Mouse (Mus musculus) forebrain, embryonic 12.5 days (tissue): ENCODE data around the gene Capn15. TPM values are rescaled to one million over a fixed set of nuclear protein-coding genes. Genes with fewer than 3 reads are reported as not detected.

ENCODE experiments used
- ATAC-seq: fragments of 200-750 bp; cut with Nextera tagmentation; 2 replicates; pipeline ENCODE4 v1.8.0; 2017; ENCODE audit warnings: moderate TSS enrichment; ENCODE audit not compliant: low FRiP score
- H3K27ac ChIP-seq: fragments of 300-500 bp; sonication (generic); 2 replicates; pipeline ENCODE4 v1.5.1; 2016; ENCODE audit warnings: mild to moderate bottlenecking
- H3K27me3 ChIP-seq: fragments of 300-500 bp; sonication (generic); 2 replicates; pipeline ENCODE4 v1.6.1; 2016; ENCODE audit warnings: mild to moderate bottlenecking
- H3K36me3 ChIP-seq: fragments of 300-500 bp; sonication (generic); replicated peaks from 2 replicates; pipeline ENCODE4 v1.6.1; 2016; ENCODE audit warnings: mild to moderate bottlenecking
- H3K4me1 ChIP-seq: fragments of 300-500 bp; sonication (generic); 2 replicates; pipeline ENCODE4 v1.6.1; 2016
- H3K4me2 ChIP-seq: fragments of 300-500 bp; sonication (generic); 2 replicates; pipeline ENCODE4 v1.6.1; 2016; ENCODE audit warnings: mild to moderate bottlenecking, moderate library complexity
- H3K4me3 ChIP-seq: fragments of 300-500 bp; sonication (generic); replicated peaks from 2 replicates; pipeline ENCODE4 v1.5.1; 2016; ENCODE audit warnings: mild to moderate bottlenecking
- H3K9ac ChIP-seq: fragments of 300-500 bp; sonication (generic); 2 replicates; pipeline ENCODE4 v1.6.1; 2016; ENCODE audit warnings: mild to moderate bottlenecking
- H3K9me3 ChIP-seq: fragments of 300-500 bp; sonication (generic); 2 replicates; pipeline ENCODE4 v1.6.1; 2016
- WGBS: fragments of 180-500 bp; shearing (Covaris S2); methylation state at CpG from one replicate; pipeline ENCODE4 v1.1.7; 2016; 5-methylcytosine and 5-hydroxymethylcytosine counted together
- polyA plus RNA-seq: library from polyadenylated mRNA; unstranded; fragments of >200 nt; fragmentation: Nextera tagmentation; extraction: Ambion mirVana; gene quantifications from 2 replicates; pipeline ENCODE4 v1.2.1, GENCODE M21; 2016

Capn15 gene
- polyA plus RNA-seq, 1 experiment from 2014 or later, result 30.6 TPM

GRCm38 (mm10) chr17:25925348-25925747 is 60.2 kb downstream of the Capn15 start:
- no peaks in the 10 kb centered on the region for H3K9me3 ChIP-seq
- H3K9ac ChIP-seq, result no peak overlapping the region
- H3K27ac ChIP-seq, result no peak overlapping the region
- 58% methylated on average over 2 of the region's 2 CpGs for WGBS
- no peak overlapping the region for H3K4me2 ChIP-seq
- no peaks in the 10 kb centered on the region for H3K27me3 ChIP-seq
- H3K36me3 ChIP-seq, result peaks cover 41% of the 10 kb centered on the region
- H3K4me3 ChIP-seq, result no peak overlapping the region
- H3K4me1 ChIP-seq, result peaks cover 6% of the 10 kb centered on the region
- ATAC-seq, result no peak

GRCm38 (mm10) chr17:25922120-25922519 is 63.5 kb downstream of the Capn15 start:
- no peak overlapping the region for H3K4me3 ChIP-seq
- H3K36me3 ChIP-seq, result peaks cover 19% of the 10 kb centered on the region
- WGBS, result 79% methylated on average over 5 of the region's 5 CpGs
- H3K4me1 ChIP-seq, result peaks cover 22% of the 10 kb centered on the region
- H3K27me3 ChIP-seq, result no peaks in the 10 kb centered on the region
- H3K4me2 ChIP-seq, result no peak overlapping the region
- H3K9ac ChIP-seq, result no peak overlapping the region
- no peak overlapping the region for H3K27ac ChIP-seq
- no peaks in the 10 kb centered on the region for H3K9me3 ChIP-seq
- ATAC-seq, result no peak

DNA sequence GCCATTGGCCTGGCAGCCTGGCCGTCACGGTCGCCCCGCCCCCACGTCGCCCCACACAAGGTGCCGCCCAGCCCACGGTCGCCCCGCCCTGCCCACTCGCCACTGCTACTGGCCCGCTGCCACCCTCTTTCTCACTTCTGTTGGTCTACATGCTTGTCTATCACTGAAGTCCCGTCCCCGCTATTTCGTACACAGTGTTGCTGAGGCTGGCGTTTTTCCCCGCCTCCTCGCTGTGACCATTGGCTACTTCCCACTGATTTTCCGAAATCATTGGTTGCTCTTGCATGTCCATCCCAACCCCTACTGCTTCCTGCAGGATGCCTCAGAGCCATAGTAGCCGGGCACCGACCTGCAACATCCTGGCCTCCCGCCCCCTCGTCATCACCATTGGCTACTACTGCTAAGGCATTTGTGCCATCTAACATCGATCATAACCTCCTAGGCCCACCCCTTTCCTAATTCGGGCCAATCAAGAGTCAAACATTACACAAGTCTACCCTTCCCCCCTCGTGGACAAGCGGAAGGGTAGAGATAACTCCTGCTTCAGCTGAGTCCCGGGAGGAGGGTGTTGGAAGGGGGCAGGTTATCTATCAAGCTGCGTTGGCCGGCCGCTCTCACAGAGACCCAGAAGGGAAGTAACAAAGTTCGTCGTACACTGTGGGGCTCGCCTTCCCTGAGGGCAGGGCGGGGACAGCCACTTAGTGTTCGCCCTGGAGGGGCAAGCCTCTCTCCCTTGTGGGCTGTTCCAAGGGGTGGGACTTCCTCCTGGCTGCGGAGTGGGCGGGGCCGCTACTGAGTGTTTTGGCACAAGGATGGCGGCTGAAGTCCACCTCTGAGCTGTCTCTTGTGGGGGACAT is 65.6 kb downstream of the Capn15 start:
- peaks cover 7% of the 10 kb centered on the region; the same call in 1 of the 2 replicates for H3K36me3 ChIP-seq
- peak overlapping the region; percentile 74 for H3K4me2 ChIP-seq
- peak overlapping the region; percentile 98 for H3K4me3 ChIP-seq
- WGBS, result under 1% methylated on average over 40 of the region's 40 CpGs
- ATAC-seq, result peak; percentile 97
- H3K9me3 ChIP-seq, result no peaks in the 10 kb centered on the region
- peak overlapping the region; percentile 66 for H3K9ac ChIP-seq
- H3K27ac ChIP-seq, result peak overlapping the region; percentile 94
- H3K4me1 ChIP-seq, result peaks cover 22% of the 10 kb centered on the region
- no peaks in the 10 kb centered on the region for H3K27me3 ChIP-seq

- H3K4me3 ChIP-seq, result peak within 1 kb of the TSS; percentile 98
Observed at GRCm38 (mm10) chr17:25919144-25919785, 66.3 kb downstream of the Capn15 start, which contains the start of gene Rab40c. TSS of gene Rab40c (minus strand) at chr17:25919727.

DNA sequence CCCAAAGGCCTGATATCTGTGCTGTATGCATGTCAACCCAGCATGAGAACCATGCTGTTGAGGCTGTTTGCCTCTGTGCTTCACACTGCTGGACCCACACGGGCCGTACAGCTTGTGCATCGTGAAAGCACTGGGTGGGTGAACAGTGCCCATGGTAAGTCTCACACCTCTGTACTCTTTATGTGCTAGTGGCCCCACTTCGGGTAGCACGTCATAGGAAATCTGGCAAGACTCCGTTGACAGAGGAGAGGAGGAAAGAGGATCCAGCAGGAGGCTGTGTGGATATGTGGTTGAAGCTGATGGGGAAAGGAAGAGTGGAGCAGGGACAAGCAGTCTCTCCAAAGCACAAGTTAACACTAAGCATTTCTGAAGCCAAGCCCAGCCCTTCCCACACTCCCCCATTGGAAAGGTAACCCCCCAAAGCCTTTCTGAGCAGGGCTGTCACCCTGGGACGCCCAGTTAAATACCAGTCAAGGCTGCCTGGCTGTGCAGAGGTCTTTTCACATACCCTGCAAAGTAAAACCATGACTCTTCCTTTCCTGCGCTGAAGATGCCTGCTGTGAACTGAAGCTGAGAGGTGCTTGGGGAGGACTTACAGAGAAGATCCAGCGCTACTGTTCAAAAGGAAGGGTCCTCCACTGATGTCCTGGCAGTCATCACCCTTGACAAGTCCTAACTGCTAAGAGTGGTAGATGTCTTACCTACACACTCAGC is 67.4 kb downstream of the Capn15 start:
- H3K9me3 ChIP-seq, result no peaks in the 10 kb centered on the region
- H3K9ac ChIP-seq, result peak overlapping the region; percentile 88
- peaks cover 22% of the 10 kb centered on the region for H3K4me1 ChIP-seq
- H3K4me2 ChIP-seq, result peak overlapping the region; percentile 74
- peaks cover 7% of the 10 kb centered on the region; the same call in 1 of the 2 replicates for H3K36me3 ChIP-seq
- WGBS, result 94% methylated on average over 9 of the region's 9 CpGs
- H3K27ac ChIP-seq, result no peak overlapping the region
- peak overlapping the region; percentile 98 for H3K4me3 ChIP-seq
- no peak for ATAC-seq
- H3K27me3 ChIP-seq, result no peaks in the 10 kb centered on the region

More at GRCm38 (mm10) chr17:25919144-25919785, 66.3 kb downstream of the Capn15 start, which contains the start of gene Rab40c:
- ATAC-seq, result peak; percentile 15
- no peaks in the 10 kb centered on the region for H3K9me3 ChIP-seq
- H3K27me3 ChIP-seq, result no peaks in the 10 kb centered on the region
- H3K4me1 ChIP-seq, result peaks cover 22% of the 10 kb centered on the region
- peaks cover 7% of the 10 kb centered on the region; the same call in 1 of the 2 replicates for H3K36me3 ChIP-seq
- H3K4me2 ChIP-seq, result peak within 1 kb of the TSS; percentile 74
- H3K9ac ChIP-seq, result peak within 1 kb of the TSS; percentile 88
- H3K27ac ChIP-seq, result peak within 1 kb of the TSS; percentile 94
- 0% methylated on average over 57 of the region's 78 CpGs for WGBS

- no peak for ATAC-seq
- Histone ChIP-seq H3K9ac (no peak overlapping the region), H3K4me1 (peaks cover 22% of the 10 kb centered on the region), H3K4me3 (no peak overlapping the region), H3K9me3 (no peaks in the 10 kb centered on the region), H3K36me3 (peaks cover 7% of the 10 kb centered on the region; the same call in 1 of the 2 replicates), H3K27me3 (no peaks in the 10 kb centered on the region), H3K4me2 (no peak overlapping the region), H3K27ac (no peak overlapping the region)
- WGBS, result 87% methylated on average over 8 of the region's 8 CpGs
Observed at GRCm38 (mm10) chr17:25916931-25917647, 68.5 kb downstream of the Capn15 start.

GRCm38 (mm10) chr17:25914295-25914694 is 71.3 kb downstream of the Capn15 start:
- H3K4me1 ChIP-seq, result peaks cover 16% of the 10 kb centered on the region
- no peak overlapping the region for H3K9ac ChIP-seq
- H3K27ac ChIP-seq, result no peak overlapping the region
- H3K27me3 ChIP-seq, result no peaks in the 10 kb centered on the region
- no peak overlapping the region for H3K4me3 ChIP-seq
- no peak for ATAC-seq
- H3K9me3 ChIP-seq, result no peaks in the 10 kb centered on the region
- WGBS, result 88% methylated on average over 4 of the region's 4 CpGs
- no peak overlapping the region for H3K4me2 ChIP-seq
- H3K36me3 ChIP-seq, result peaks cover 7% of the 10 kb centered on the region; the same call in 1 of the 2 replicates

DNA sequence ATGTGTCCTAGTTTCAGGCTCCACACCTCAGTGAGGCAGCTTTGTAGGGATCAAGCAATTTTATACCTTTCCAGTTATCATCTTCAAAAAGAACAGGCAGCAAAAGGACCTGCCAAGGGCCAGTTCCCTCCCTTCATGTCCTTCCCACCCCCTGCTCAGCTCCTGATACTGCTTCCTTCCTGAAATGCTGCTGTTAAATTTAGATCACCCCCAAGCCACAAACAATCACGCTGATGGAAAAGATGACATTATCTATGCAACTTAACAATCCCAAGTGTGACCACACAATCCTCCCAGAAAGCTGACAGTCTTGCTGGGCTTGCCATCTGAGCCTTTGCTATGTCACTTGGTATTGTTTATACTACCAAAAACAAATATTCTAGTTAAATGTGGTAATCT is 71.7 kb downstream of the Capn15 start:
- Histone ChIP-seq H3K27me3 (no peaks in the 10 kb centered on the region), H3K4me3 (no peak overlapping the region), H3K4me2 (no peak overlapping the region), H3K4me1 (peaks cover 14% of the 10 kb centered on the region), H3K27ac (no peak overlapping the region), H3K9me3 (no peaks in the 10 kb centered on the region), H3K9ac (no peak overlapping the region), H3K36me3 (peaks cover 7% of the 10 kb centered on the region; the same call in 1 of the 2 replicates)
- ATAC-seq, result no peak
- WGBS, result 91% methylated on average over 1 of the region's 1 CpGs

DNA sequence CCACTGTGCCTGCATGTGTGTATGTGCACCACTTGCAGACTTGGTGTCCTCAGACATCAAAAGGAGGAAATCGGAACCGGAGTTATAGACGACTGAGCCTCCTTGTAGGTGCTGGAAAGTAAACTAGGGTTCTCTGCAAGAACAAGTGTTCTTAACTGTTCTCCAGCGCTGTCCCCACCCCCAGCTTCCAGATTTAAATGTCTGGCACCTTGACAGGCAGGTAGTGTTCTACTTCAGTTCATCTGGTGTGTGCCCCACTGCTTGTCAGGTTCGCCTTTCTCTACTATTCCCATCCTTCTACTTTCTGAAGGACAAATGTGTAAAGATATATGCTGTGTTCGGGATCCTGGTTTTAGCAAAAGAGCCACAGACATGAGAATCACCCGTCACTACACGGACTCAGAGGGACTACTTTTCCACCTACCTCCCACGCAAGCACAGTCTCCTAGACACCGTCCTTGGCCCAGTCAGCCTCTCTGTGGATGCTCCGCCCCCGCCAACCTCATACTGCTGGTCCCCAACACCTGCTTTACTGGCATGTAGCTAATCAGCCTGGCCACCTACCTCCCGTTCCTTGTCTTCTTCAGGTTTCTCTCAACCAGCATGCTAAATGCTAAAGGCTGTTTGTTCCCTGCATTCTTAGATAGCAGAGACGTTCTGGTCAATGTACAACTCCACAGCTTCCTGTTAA is 72.3 kb downstream of the Capn15 start:
- Histone ChIP-seq H3K9me3 (no peaks in the 10 kb centered on the region), H3K4me2 (no peak overlapping the region), H3K27ac (no peak overlapping the region), H3K36me3 (peaks cover 7% of the 10 kb centered on the region; the same call in 1 of the 2 replicates), H3K9ac (no peak overlapping the region), H3K4me3 (no peak overlapping the region), H3K27me3 (no peaks in the 10 kb centered on the region), H3K4me1 (peaks cover 9% of the 10 kb centered on the region)
- WGBS, result 89% methylated on average over 14 of the region's 14 CpGs
- ATAC-seq, result no peak

- H3K4me1 ChIP-seq, result no peaks in the 10 kb centered on the region
- no peak overlapping the region for H3K4me2 ChIP-seq
- H3K9ac ChIP-seq, result no peak overlapping the region
- 90% methylated on average over 4 of the region's 4 CpGs for WGBS
- no peak overlapping the region for H3K4me3 ChIP-seq
- peaks cover 5% of the 10 kb centered on the region; the same call in 1 of the 2 replicates for H3K36me3 ChIP-seq
- H3K27me3 ChIP-seq, result no peaks in the 10 kb centered on the region
- no peaks in the 10 kb centered on the region for H3K9me3 ChIP-seq
- no peak overlapping the region for H3K27ac ChIP-seq
- no peak for ATAC-seq
Observed at GRCm38 (mm10) chr17:25911816-25912215, 73.8 kb downstream of the Capn15 start.
